Mouse (Mus musculus) neutrophil, adult 65 days (primary cell): Measurements from ENCODE around the gene Txn2. TPM values are rescaled to one million over a fixed set of nuclear protein-coding genes. Genes with fewer than 3 reads are reported as not detected.

Experiments
- total RNA-seq: library from RNA; stranded (reverse); gene quantifications from 2 replicates; pipeline ENCODE4 v1.2.4, GENCODE M21; 2023

Gene Txn2
- total RNA-seq: 56.2 and 63.5 TPM in 2 replicates

GRCm38 (mm10) chr15:77928673-77929331, at the start of gene Txn2:
Txn2 (minus strand) TSS chr15:77929006.

DNA sequence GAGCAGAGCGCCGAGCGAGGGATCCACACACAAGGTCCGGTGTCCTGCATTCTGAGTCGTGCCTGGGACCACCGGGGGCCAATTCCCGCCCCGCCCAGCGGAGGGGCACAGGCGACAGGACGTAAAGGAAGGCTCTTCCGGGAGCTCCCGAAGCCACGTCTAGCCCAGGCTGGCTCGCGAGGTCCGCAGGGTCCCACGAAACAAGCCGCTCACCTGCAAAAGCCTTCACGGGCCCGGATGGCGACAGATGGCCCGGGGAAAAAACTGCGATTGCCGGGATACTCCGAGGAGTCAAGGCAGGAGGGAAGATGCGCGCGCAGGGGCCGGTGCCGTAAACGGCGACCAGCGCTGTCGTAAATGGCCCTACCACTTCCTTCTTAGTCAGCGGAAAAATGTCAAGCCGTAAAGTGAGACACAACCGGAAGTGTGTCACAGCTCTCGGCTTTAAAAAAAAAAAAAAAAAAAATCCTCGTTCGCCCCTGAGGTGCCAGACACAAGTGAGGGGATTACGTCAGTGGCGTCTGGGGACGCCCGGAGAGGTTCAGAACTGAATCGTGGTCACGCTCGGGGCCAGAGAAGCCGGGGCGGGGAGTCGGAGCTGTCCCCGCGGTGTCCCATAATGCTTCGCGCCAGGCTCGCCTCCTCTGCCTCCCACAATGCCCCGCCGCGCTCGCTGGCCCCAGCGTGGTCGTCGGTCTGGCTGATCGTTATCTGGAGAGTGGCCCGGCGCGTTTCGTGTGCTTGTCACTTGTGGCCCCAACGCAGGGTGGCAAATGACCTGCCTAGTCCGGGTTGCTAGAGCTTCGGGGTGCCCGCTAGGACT, 41.9 kb upstream of the Txn2 start, which contains the start of gene Eif3d:
Eif3d (minus strand) TSS at position 344 of the 823 bp plus-strand sequence.

DNA sequence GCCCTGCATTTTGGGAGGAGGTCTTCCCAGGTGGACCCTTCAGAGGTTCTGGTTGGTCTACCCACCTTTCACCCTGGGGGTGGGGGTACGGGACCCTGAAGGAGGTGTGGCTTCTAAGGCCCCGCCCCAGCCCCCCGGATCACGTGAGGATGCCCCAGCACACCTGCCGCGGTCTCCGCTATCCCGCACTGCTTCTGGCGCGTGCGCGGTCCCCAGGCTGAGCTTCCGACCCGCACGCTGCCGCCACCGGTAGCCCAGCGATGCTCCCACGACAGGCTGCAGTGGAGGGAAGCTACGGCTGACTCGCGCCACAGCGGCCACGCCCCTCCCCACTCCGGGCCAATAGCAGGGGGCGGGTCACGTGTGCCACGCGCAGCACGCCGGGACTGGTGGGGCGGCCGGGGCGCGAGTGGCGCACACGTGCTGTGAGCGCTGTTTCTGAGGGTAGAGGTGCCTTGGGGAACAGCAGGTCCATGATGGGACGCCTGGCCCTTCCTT, 27.6 kb upstream of the Txn2 start, which contains the start of gene Foxred2:
Foxred2 (minus strand) TSS at position 319 of the 498 bp plus-strand sequence.

Other genes with a start within 250 kb of the Txn2 start
- gene Apol7e, start 230.1 kb downstream of the Txn2 start, total RNA-seq: not detected in 2 replicates
- gene Apol9b, start 200.0 kb downstream of the Txn2 start, total RNA-seq: not detected in 2 replicates
- 8.8 and 11.6 TPM in 2 replicates for gene Apol8, start 172.0 kb downstream of the Txn2 start, total RNA-seq
- 1,634 and 1,897 TPM in 2 replicates for gene Myh9, start 86.8 kb downstream of the Txn2 start, total RNA-seq
- gene Foxred2, start 27.7 kb upstream of the Txn2 start, total RNA-seq: 22.3 and 25.5 TPM in 2 replicates
- gene Eif3d, start 41.8 kb upstream of the Txn2 start, total RNA-seq: 55.8 and 65.5 TPM in 2 replicates
- gene Cacng2, start 191.0 kb upstream of the Txn2 start, total RNA-seq: not detected in 2 replicates
- 6.6 and 11.7 TPM in 2 replicates for gene Ift27, start 245.1 kb upstream of the Txn2 start, total RNA-seq